Mouse (Mus musculus) limb, embryonic 13.5 days (tissue): ENCODE data around the gene Rbm4. TPM values are rescaled to one million over a fixed set of nuclear protein-coding genes. Genes with fewer than 3 reads are reported as not detected.

Experiments
- ATAC-seq: fragments of 200-750 bp; cut with Nextera tagmentation; 2 replicates; pipeline ENCODE4 v1.8.0; 2017; ENCODE audit warnings: low read depth, moderate number of reproducible peaks, moderate TSS enrichment; ENCODE audit not compliant: low FRiP score
- H3K27ac ChIP-seq: fragments of 300-500 bp; sonication (generic); 2 replicates; pipeline ENCODE4 v1.5.1; 2015; ENCODE audit warnings: inconsistent platforms, mild to moderate bottlenecking, moderate library complexity
- H3K27me3 ChIP-seq: fragments of 300-500 bp; sonication (generic); 2 replicates; pipeline ENCODE4 v1.6.1; 2015; ENCODE audit warnings: mild to moderate bottlenecking, inconsistent platforms
- H3K36me3 ChIP-seq: fragments of 300-500 bp; sonication (generic); 2 replicates; pipeline ENCODE4 v1.6.1; 2015; ENCODE audit warnings: inconsistent platforms, mild to moderate bottlenecking, moderate library complexity
- H3K4me1 ChIP-seq: fragments of 300-500 bp; sonication (generic); 2 replicates; pipeline ENCODE4 v1.6.1; 2015; ENCODE audit warnings: inconsistent platforms
- H3K4me2 ChIP-seq: fragments of 300-500 bp; sonication (generic); replicated peaks from 2 replicates; pipeline ENCODE4 v1.6.1; 2015; ENCODE audit warnings: inconsistent platforms, mild to moderate bottlenecking, moderate library complexity
- H3K4me3 ChIP-seq: fragments of 300-500 bp; sonication (generic); 2 replicates; pipeline ENCODE4 v1.5.1; 2015; ENCODE audit warnings: moderate library complexity, mild to moderate bottlenecking, inconsistent platforms
- H3K9ac ChIP-seq: fragments of 300-500 bp; sonication (generic); 2 replicates; pipeline ENCODE4 v1.6.1; 2015; ENCODE audit warnings: mild to moderate bottlenecking, inconsistent platforms
- H3K9me3 ChIP-seq: fragments of 300-500 bp; sonication (generic); 2 replicates; pipeline ENCODE4 v1.6.1; 2016; ENCODE audit warnings: inconsistent platforms
- WGBS: fragments of 180-500 bp; shearing (Covaris S2); methylation state at CpG from one replicate; pipeline ENCODE4 v1.1.7; 2015; 5-methylcytosine and 5-hydroxymethylcytosine counted together
- polyA plus RNA-seq: library from polyadenylated mRNA; unstranded; fragments of >200 nt; fragmentation: Nextera tagmentation; extraction: Ambion mirVana; gene quantifications from 2 replicates; pipeline ENCODE4 v1.2.1, GENCODE M21; 2015

Gene Rbm4
- polyA plus RNA-seq, 1 experiment from 2014 or later: 81.7 TPM

GRCm38 (mm10) chr19:4749975-4750374 lies 43.7 kb downstream of the Rbm4 start:
- Histone ChIP-seq H3K4me3 (no peak overlapping the region), H3K27ac (no peak overlapping the region), H3K36me3 (peaks cover 8% of the 10 kb centered on the region; the same call in 1 of the 2 replicates), H3K4me2 (no peak overlapping the region), H3K9ac (no peak overlapping the region), H3K27me3 (no peaks in the 10 kb centered on the region), H3K9me3 (no peaks in the 10 kb centered on the region), H3K4me1 (0 out of 2 replicates have a peak, but pooled peaks cover 3% of the 10 kb centered on the region)
- no peak for ATAC-seq
- 86% methylated on average over 6 of the region's 6 CpGs for WGBS

DNA sequence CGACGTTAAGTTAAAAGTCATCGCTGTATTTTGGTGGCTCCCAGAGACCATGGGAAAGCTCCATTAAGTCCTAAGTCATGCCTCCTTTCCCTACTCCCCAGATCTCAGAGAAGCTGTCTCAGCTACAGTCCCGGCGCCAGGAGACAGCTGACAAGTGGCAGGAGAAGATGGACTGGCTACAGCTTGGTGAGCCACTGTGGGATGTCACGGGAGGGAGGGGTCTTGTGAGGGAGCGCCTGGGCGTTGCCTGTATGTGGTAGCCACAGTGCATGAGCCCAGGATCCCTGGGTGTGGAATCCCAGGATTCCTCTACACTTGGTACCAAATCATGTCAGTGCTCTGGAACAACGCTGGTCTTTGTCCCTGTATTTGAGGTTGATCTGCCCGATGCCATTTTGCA lies 45.2 kb downstream of the Rbm4 start:
- Histone ChIP-seq H3K9ac (no peak overlapping the region), H3K4me2 (no peak overlapping the region), H3K36me3 (peaks cover 11% of the 10 kb centered on the region; the same call in 1 of the 2 replicates), H3K4me3 (no peak overlapping the region), H3K9me3 (no peaks in the 10 kb centered on the region), H3K27me3 (no peaks in the 10 kb centered on the region), H3K4me1 (0 out of 2 replicates have a peak, but pooled peaks cover 6% of the 10 kb centered on the region), H3K27ac (no peak overlapping the region)
- 82% methylated on average over 10 of the region's 10 CpGs for WGBS
- ATAC-seq: no peak

- 91% methylated on average over 9 of the region's 9 CpGs for WGBS
- peaks cover 11% of the 10 kb centered on the region; the same call in 1 of the 2 replicates for H3K36me3 ChIP-seq
- 0 out of 2 replicates have a peak, but pooled peaks cover 6% of the 10 kb centered on the region for H3K4me1 ChIP-seq
- H3K9ac ChIP-seq: 0 out of 2 replicates have a peak overlapping the region, but pooled peaks have one; percentile 31
- H3K27ac ChIP-seq: no peak overlapping the region
- H3K4me2 ChIP-seq: no peak overlapping the region
- no peak for ATAC-seq
- no peaks in the 10 kb centered on the region for H3K27me3 ChIP-seq
- H3K4me3 ChIP-seq: no peak overlapping the region
- no peaks in the 10 kb centered on the region for H3K9me3 ChIP-seq
Observed at GRCm38 (mm10) chr19:4747631-4748312, 45.9 kb downstream of the Rbm4 start.

- 0 out of 2 replicates have a peak, but pooled peaks cover 6% of the 10 kb centered on the region for H3K4me1 ChIP-seq
- H3K27ac ChIP-seq: no peak overlapping the region
- peaks cover 11% of the 10 kb centered on the region; the same call in 1 of the 2 replicates for H3K36me3 ChIP-seq
- no peaks in the 10 kb centered on the region for H3K27me3 ChIP-seq
- no peak overlapping the region for H3K9ac ChIP-seq
- H3K4me2 ChIP-seq: no peak overlapping the region
- WGBS: 84% methylated on average over 14 of the region's 14 CpGs
- H3K9me3 ChIP-seq: no peaks in the 10 kb centered on the region
- no peak overlapping the region for H3K4me3 ChIP-seq
- no peak for ATAC-seq
Observed at GRCm38 (mm10) chr19:4746611-4747010, 47.1 kb downstream of the Rbm4 start.

DNA sequence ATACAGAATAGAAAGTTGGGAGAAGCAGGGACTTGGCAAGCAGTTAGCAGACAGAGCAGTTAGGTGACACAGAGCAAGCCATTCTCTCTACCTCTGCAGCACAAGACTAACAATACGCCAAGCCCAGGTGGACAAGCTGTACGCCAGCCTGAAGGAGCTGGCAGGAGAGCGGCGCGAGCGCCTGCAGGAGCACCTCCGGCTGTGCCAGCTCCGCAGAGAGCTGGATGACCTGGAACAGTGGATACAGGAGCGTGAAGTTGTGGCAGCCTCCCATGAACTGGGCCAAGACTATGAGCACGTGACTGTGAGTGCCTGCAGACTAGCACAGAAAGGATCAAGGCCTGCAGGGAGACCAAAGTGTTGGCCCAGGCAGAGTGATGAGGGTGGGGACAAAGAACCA lies 48.0 kb downstream of the Rbm4 start:
- Histone ChIP-seq H3K27ac (no peak overlapping the region), H3K4me3 (no peak overlapping the region), H3K9ac (no peak overlapping the region), H3K4me2 (no peak overlapping the region), H3K36me3 (peaks cover 11% of the 10 kb centered on the region; the same call in 1 of the 2 replicates), H3K4me1 (0 out of 2 replicates have a peak, but pooled peaks cover 6% of the 10 kb centered on the region), H3K9me3 (no peaks in the 10 kb centered on the region), H3K27me3 (no peaks in the 10 kb centered on the region)
- no peak for ATAC-seq
- 91% methylated on average over 10 of the region's 10 CpGs for WGBS

DNA sequence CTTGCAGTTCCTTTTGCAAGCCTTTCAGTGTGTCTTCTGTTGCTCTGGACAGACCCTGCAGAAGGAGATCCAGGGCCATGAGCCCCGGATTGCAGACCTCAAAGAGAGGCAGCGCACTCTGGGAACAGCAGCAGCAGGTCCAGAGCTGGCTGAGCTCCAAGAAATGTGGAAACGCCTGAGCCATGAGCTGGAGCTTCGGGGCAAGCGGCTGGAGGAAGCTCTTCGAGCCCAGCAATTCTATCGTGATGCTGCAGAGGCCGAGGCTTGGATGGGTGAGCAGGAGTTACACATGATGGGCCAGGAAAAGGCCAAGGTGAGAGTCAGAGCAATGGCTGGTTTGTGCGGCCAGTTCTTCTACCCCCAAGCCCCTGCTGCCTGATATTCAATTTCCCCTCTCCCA lies 48.6 kb downstream of the Rbm4 start:
- Histone ChIP-seq H3K4me2 (no peak overlapping the region), H3K36me3 (peaks cover 9% of the 10 kb centered on the region; the same call in 1 of the 2 replicates), H3K9me3 (no peaks in the 10 kb centered on the region), H3K27ac (no peak overlapping the region), H3K4me3 (no peak overlapping the region), H3K4me1 (0 out of 2 replicates have a peak, but pooled peaks cover 6% of the 10 kb centered on the region), H3K9ac (peak overlapping the region; percentile 36; the same call in 1 of the 2 replicates), H3K27me3 (no peaks in the 10 kb centered on the region)
- no peak for ATAC-seq
- 71% methylated on average over 9 of the region's 9 CpGs for WGBS

DNA sequence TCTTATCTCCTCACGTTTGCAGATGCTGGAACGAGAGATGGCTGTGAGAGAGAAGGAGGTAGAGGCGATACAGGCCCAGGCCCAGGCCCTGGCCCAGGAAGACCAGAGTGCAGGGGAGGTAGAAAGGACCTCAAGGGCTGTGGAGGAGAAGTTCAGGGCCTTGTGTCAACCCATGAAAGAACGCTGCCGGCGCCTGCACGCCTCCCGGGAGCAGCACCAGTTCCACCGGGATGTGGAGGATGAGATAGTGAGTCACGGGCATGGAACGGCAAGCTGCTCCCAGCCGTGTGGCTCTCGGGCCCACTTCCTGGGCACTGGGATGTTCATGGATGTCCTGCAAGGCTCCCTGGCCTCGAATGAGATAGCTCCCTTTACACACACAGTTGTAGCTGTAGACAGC lies 49.7 kb downstream of the Rbm4 start:
- no peak overlapping the region for H3K4me3 ChIP-seq
- WGBS: 81% methylated on average over 14 of the region's 14 CpGs
- H3K4me2 ChIP-seq: no peak overlapping the region
- H3K4me1 ChIP-seq: 0 out of 2 replicates have a peak, but pooled peaks cover 6% of the 10 kb centered on the region
- ATAC-seq: no peak
- no peaks in the 10 kb centered on the region for H3K9me3 ChIP-seq
- 0 out of 2 replicates have a peak, but pooled peaks cover 12% of the 10 kb centered on the region for H3K36me3 ChIP-seq
- no peaks in the 10 kb centered on the region for H3K27me3 ChIP-seq
- H3K9ac ChIP-seq: no peak overlapping the region
- no peak overlapping the region for H3K27ac ChIP-seq

DNA sequence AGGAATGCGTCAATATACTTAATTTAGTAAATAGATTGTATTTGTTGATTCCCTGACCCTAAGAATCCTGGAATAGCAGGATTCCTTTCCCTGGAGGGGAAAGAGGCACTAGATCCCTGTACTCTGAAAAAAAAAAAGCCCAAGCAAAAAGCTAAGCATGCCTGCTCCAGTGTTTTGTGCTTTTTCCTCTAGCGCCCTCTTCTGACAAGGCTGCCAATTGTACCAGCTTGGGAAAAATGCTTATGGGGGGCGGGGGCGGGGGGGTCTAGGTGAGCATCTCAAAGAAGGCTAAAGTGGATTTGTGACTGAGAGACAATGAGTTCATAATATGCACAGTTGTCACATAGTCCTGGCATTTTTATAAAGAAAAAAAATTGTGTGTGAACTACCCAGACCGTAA lies 50.2 kb downstream of the Rbm4 start:
- H3K36me3 ChIP-seq: 0 out of 2 replicates have a peak, but pooled peaks cover 14% of the 10 kb centered on the region
- H3K4me3 ChIP-seq: no peak overlapping the region

GRCm38 (mm10) chr19:4742229-4742628 lies 51.5 kb downstream of the Rbm4 start:
- 93% methylated on average over 6 of the region's 6 CpGs for WGBS
- ATAC-seq: no peak
- no peak overlapping the region for H3K9ac ChIP-seq
- H3K4me2 ChIP-seq: no peak overlapping the region
- no peak overlapping the region for H3K27ac ChIP-seq
- peaks cover 20% of the 10 kb centered on the region for H3K36me3 ChIP-seq
- no peaks in the 10 kb centered on the region for H3K27me3 ChIP-seq
- 0 out of 2 replicates have a peak, but pooled peaks cover 6% of the 10 kb centered on the region for H3K4me1 ChIP-seq
- no peaks in the 10 kb centered on the region for H3K9me3 ChIP-seq
- no peak overlapping the region for H3K4me3 ChIP-seq

More for the DNA sequence above, 50.2 kb downstream of the Rbm4 start:
- H3K9ac ChIP-seq: no peak overlapping the region
- H3K4me2 ChIP-seq: no peak overlapping the region
- ATAC-seq: no peak
- H3K27me3 ChIP-seq: no peaks in the 10 kb centered on the region
- 42% methylated on average over 5 of the region's 5 CpGs for WGBS
- no peaks in the 10 kb centered on the region for H3K9me3 ChIP-seq
- 0 out of 2 replicates have a peak, but pooled peaks cover 6% of the 10 kb centered on the region for H3K4me1 ChIP-seq
- no peak overlapping the region for H3K27ac ChIP-seq

- Histone ChIP-seq H3K36me3 (peaks cover 20% of the 10 kb centered on the region), H3K9me3 (no peaks in the 10 kb centered on the region), H3K27me3 (no peaks in the 10 kb centered on the region), H3K4me1 (0 out of 2 replicates have a peak, but pooled peaks cover 6% of the 10 kb centered on the region), H3K4me3 (no peak overlapping the region), H3K27ac (no peak overlapping the region), H3K9ac (no peak overlapping the region), H3K4me2 (no peak overlapping the region)
- 74% methylated on average over 10 of the region's 10 CpGs for WGBS
- ATAC-seq: no peak
Observed at GRCm38 (mm10) chr19:4741482-4741881, 52.2 kb downstream of the Rbm4 start.

- H3K36me3 ChIP-seq: peaks cover 17% of the 10 kb centered on the region
- H3K27me3 ChIP-seq: no peaks in the 10 kb centered on the region
- 0 out of 2 replicates have a peak, but pooled peaks cover under 1% of the 10 kb centered on the region for H3K4me1 ChIP-seq
- ATAC-seq: no peak
- no peak overlapping the region for H3K4me3 ChIP-seq
- H3K9me3 ChIP-seq: no peaks in the 10 kb centered on the region
- 94% methylated on average over 5 of the region's 5 CpGs for WGBS
- H3K4me2 ChIP-seq: no peak overlapping the region
- no peak overlapping the region for H3K27ac ChIP-seq
- no peak overlapping the region for H3K9ac ChIP-seq
Observed at GRCm38 (mm10) chr19:4739762-4740161, 53.9 kb downstream of the Rbm4 start.

DNA sequence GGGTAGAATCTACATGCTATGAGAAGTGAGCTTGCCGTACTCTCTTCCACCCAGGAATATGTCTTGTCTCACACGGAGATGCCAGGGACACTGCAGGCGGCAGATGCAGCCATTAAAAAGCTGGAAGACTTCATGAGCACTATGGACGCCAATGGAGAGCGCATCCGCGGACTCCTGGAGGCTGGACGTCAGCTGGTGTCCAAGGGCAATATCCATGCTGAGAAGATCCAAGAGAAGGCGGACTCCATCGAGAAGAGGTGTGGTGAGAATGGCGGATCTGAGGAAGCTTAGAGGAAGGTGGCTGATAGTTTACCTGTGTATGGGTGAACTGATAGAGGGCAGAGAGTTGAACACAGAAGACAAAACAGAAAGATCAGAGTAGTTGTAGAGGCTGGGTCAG lies 54.6 kb downstream of the Rbm4 start:
- Histone ChIP-seq H3K27ac (no peak overlapping the region), H3K9me3 (no peaks in the 10 kb centered on the region), H3K4me2 (no peak overlapping the region), H3K27me3 (no peaks in the 10 kb centered on the region), H3K4me1 (no peaks in the 10 kb centered on the region), H3K4me3 (no peak overlapping the region), H3K36me3 (peaks cover 19% of the 10 kb centered on the region), H3K9ac (no peak overlapping the region)
- ATAC-seq: no peak
- 91% methylated on average over 11 of the region's 11 CpGs for WGBS
